Mouse (Mus musculus) bone marrow macrophage, adult 2 months (primary cell): ENCODE results near the gene Card11.

ENCODE experiments used
- CTCF ChIP-seq: IDR thresholded peaks from 2 replicates; pipeline ENCODE4 v1.5.1; 2012; ENCODE audit warnings: low read depth, mild to moderate bottlenecking, low read length, moderate library complexity
- POLR2A ChIP-seq: IDR thresholded peaks from 2 replicates; pipeline ENCODE4 v1.6.1; 2012; ENCODE audit warnings: mild to moderate bottlenecking, low read depth, low read length, borderline replicate concordance

GRCm38 (mm10) chr5:140935848-140936247 is 64.5 kb downstream of the Card11 start:
- TF ChIP-seq CTCF (no peak), POLR2A (no peak)
